Mouse (Mus musculus): ENCODE measurements around the gene Arnt2. TPM values are rescaled to one million over a fixed set of nuclear protein-coding genes. Genes with fewer than 3 reads are reported as not detected.
A peak's percentile ranks its signal among the peaks of the same experiment; 100 is the strongest.

Gene Arnt2
- 0.13 and 0.17 TPM in 2 replicates for total RNA-seq (2012; rRNA removed)
- total RNA-seq (2014; rRNA removed), result 0.03 and 0.04 TPM in 2 replicates
- 0.27 TPM in 2 replicates for polyA plus RNA-seq (2012; ENCODE audit: insufficient read length, low read depth)

DNA sequence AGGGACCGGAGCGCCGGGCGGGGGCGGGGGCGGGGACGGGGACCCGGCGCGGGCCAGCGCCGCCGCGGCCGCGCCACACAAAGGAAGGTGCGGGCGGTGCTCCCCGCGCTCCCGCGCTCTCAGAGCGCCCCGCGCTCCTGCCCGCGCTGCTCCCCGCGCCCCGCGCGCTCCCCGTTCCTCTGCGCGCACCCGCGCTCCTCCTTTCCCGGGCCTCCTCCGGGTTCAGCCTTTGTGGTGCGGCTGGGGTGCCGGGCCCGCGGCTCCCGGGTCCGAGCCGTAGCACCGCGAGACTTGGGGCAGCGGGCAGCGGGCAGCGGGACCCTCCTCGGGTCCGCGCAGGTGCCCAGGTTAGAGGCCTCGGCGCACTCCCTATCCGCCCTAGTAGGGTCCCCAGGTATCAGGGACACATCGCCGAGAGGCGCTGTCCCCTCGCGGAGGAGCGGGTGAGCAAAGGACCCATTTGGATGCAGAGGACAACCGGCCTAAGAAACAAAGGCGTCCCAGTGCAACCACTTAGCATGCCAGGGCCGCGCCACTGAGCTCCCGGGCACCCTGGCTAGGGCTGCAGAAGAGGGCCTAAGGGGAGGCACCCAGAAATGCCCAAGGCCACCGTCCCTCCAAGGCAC, at the start of gene Arnt2:
Arnt2 (minus strand) TSS at position 281 of the 626 bp plus-strand sequence.
- no peaks in the 10 kb centered on the region for H3K79me2 ChIP-seq (replicated peaks; ENCODE audit: control insufficient read depth, extremely low read depth, insufficient read depth, poor library complexity, severe bottlenecking)
- H3K4me2 ChIP-seq (ENCODE audit: insufficient read depth, low read depth, poor library complexity, severe bottlenecking), result no peak within 1 kb of the TSS
- no peak within 1 kb of the TSS for H3K27ac ChIP-seq (ENCODE audit: insufficient read depth, low read depth)
- no peak for TF ChIP-seq GABPA (IDR thresholded peaks at IDR 0.05; ENCODE audit: insufficient replicate concordance, low read depth, low read length)
- TF ChIP-seq MXI1 (IDR thresholded peaks at IDR 0.05; ENCODE audit: low read depth, low read length), result no peak
- TF ChIP-seq IRF4 (IDR thresholded peaks at IDR 0.05; ENCODE audit: low read depth, low read length), result no peak
- TF ChIP-seq POLR2AphosphoS2 (IDR thresholded peaks at IDR 0.05; ENCODE audit: low read depth, low read length), result no peak
- no peak for TF ChIP-seq E2F4 (IDR thresholded peaks at IDR 0.05; ENCODE audit: insufficient replicate concordance, low read depth, low read length)
- H3K27me3 ChIP-seq (replicated peaks), result no peaks in the 10 kb centered on the region
- dilution Hi-C loops (cut with MboI; ENCODE audit: extremely low pct_ligation_motif_present, extremely low pct_unique_long_range_greater_than_20kb, low sequenced_read_pairs) (no loop called here), in situ Hi-C loops (cut with MboI; ENCODE audit: low pct_ligation_motif_present, low pct_unique_long_range_greater_than_20kb, low sequenced_read_pairs) (no loop called here)
- no peaks in the 10 kb centered on the region for H3K4me1 ChIP-seq (ENCODE audit: control insufficient read depth in 1 of 2, insufficient read depth in 2 of 2)
- no peak within 1 kb of the TSS for H3K4me3 ChIP-seq (replicated peaks in 1 of 3; ENCODE audit: low read depth in 2 of 3, low read length in 2 of 3, poor library complexity in 1 of 3)
- no peak for DNase-seq (ENCODE audit: extremely low read depth)
- no peak within 1 kb of the TSS for H3K9ac ChIP-seq (ENCODE audit: insufficient read depth, low read depth)
- H3K9me3 ChIP-seq (replicated peaks; ENCODE audit: low read length), result no peaks in the 10 kb centered on the region
- no peaks in the 10 kb centered on the region for H3K36me3 ChIP-seq (replicated peaks in 1 of 2; ENCODE audit: control insufficient read depth in 1 of 2, insufficient read depth in 1 of 2, low read length in 1 of 2)

GRCm38 (mm10) chr7:84451681-84452080, 41.7 kb upstream of the Arnt2 start:
- H3K9me3 ChIP-seq (replicated peaks; ENCODE audit: low read length), result no peaks in the 10 kb centered on the region
- H3K36me3 ChIP-seq (replicated peaks in 1 of 2; ENCODE audit: control insufficient read depth in 1 of 2, insufficient read depth in 1 of 2, low read length in 1 of 2), result no peaks in the 10 kb centered on the region
- DNase-seq (ENCODE audit: extremely low read depth), result no peak
- no peak overlapping the region for H3K9ac ChIP-seq (ENCODE audit: insufficient read depth, low read depth)
- no peak for TF ChIP-seq ETS1 (conservative IDR thresholded peaks at IDR 0.05; ENCODE audit: low read depth, low read length)
- no peak for TF ChIP-seq NELFE (IDR thresholded peaks at IDR 0.05; ENCODE audit: low read depth, low read length)
- no peak for TF ChIP-seq ELF1 (IDR thresholded peaks at IDR 0.05; ENCODE audit: low read depth, low read length)
- TF ChIP-seq JUND (conservative IDR thresholded peaks at IDR 0.05; ENCODE audit: low read depth, low read length), result no peak
- no peak for TF ChIP-seq ZC3H11A (IDR thresholded peaks at IDR 0.05; ENCODE audit: low read depth, low read length)
- in situ Hi-C loops (cut with MboI; ENCODE audit: low pct_ligation_motif_present, low pct_unique_long_range_greater_than_20kb, low sequenced_read_pairs), result no loop called here
- H3K27me3 ChIP-seq (replicated peaks), result no peaks in the 10 kb centered on the region
- no peak overlapping the region for H3K4me2 ChIP-seq (ENCODE audit: insufficient read depth, low read depth, poor library complexity, severe bottlenecking)
- dilution Hi-C loops (cut with MboI; ENCODE audit: extremely low pct_ligation_motif_present, extremely low pct_unique_long_range_greater_than_20kb, low sequenced_read_pairs), result no loop called here
- H3K27ac ChIP-seq (ENCODE audit: insufficient read depth, low read depth), result no peak overlapping the region
- no peaks in the 10 kb centered on the region for H3K79me2 ChIP-seq (replicated peaks; ENCODE audit: control insufficient read depth, extremely low read depth, insufficient read depth, poor library complexity, severe bottlenecking)
- no peak overlapping the region for H3K4me3 ChIP-seq (replicated peaks in 1 of 3; ENCODE audit: low read depth in 2 of 3, low read length in 2 of 3, poor library complexity in 1 of 3)
- H3K4me1 ChIP-seq (ENCODE audit: control insufficient read depth in 1 of 2, insufficient read depth in 2 of 2), result peaks cover 0 to 12% of the 10 kb centered on the region in 2 experiments; a peak in 2 of 4 replicates

DNA sequence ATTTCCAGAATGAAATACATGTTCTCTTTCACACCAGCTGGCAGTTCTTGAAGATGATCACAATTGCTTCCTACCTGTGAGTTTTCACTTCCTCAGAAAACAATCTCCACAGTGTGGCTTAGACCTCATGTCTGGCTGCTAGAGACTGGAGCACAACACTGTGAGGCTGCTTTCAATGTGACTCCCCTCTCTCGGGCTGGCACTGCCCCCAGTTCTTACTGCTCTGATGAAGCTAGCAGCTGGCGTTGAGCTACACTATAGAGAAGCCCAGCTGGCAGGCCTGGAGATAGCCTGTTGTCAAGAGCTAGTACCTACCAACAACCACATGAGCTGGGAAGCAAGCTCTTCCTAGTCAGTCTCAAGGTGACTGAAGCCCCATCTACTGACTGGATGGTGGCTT, 39.1 kb upstream of the Arnt2 start:
- Histone ChIP-seq H3K27me3 (replicated peaks) (no peaks in the 10 kb centered on the region), H3K9ac (ENCODE audit: insufficient read depth, low read depth) (no peak overlapping the region), H3K27ac (ENCODE audit: insufficient read depth, low read depth) (no peak overlapping the region), H3K4me2 (ENCODE audit: insufficient read depth, low read depth, poor library complexity, severe bottlenecking) (no peak overlapping the region), H3K4me3 (replicated peaks in 1 of 3; ENCODE audit: low read depth in 2 of 3, low read length in 2 of 3, poor library complexity in 1 of 3) (no peak overlapping the region), H3K9me3 (replicated peaks; ENCODE audit: low read length) (no peaks in the 10 kb centered on the region), H3K36me3 (replicated peaks in 1 of 2; ENCODE audit: control insufficient read depth in 1 of 2, insufficient read depth in 1 of 2, low read length in 1 of 2) (no peaks in the 10 kb centered on the region), H3K4me1 (ENCODE audit: control insufficient read depth in 1 of 2, insufficient read depth in 2 of 2) (peaks cover 0 to 12% of the 10 kb centered on the region in 2 experiments; a peak in 2 of 4 replicates), H3K79me2 (replicated peaks; ENCODE audit: control insufficient read depth, extremely low read depth, insufficient read depth, poor library complexity, severe bottlenecking) (no peaks in the 10 kb centered on the region)
- 0 out of 2 replicates have a peak, but pooled peaks have one; percentile 28 for TF ChIP-seq MYC (IDR thresholded peaks at IDR 0.05; ENCODE audit: low read depth, low read length)
- no peak for TF ChIP-seq POLR2AphosphoS2 (IDR thresholded peaks at IDR 0.05; ENCODE audit: low read depth, low read length)
- peak; percentile 21; the same call in 1 of the 2 replicates for TF ChIP-seq BHLHE40 (IDR thresholded peaks at IDR 0.05; ENCODE audit: low read depth, low read length)
- TF ChIP-seq TBP (conservative IDR thresholded peaks at IDR 0.05; ENCODE audit: low read depth, low read length), result peak; percentile 83
- TF ChIP-seq MXI1 (IDR thresholded peaks at IDR 0.05; ENCODE audit: low read depth, low read length), result no peak; the same call in 1 of the 2 replicates
- TF ChIP-seq EP300 (IDR thresholded peaks at IDR 0.05; ENCODE audit: low read length), result peak; percentile 65; the same call in 1 of the 2 replicates
- peak; percentile 31; the same call in 1 of the 2 replicates for TF ChIP-seq IRF4 (IDR thresholded peaks at IDR 0.05; ENCODE audit: low read depth, low read length)
- peak; percentile 29; the same call in 1 of the 2 replicates for TF ChIP-seq MAX (IDR thresholded peaks at IDR 0.05; ENCODE audit: low read length)
- 0 out of 2 replicates have a peak, but pooled peaks have one; percentile 29 for TF ChIP-seq RCOR1 (conservative IDR thresholded peaks at IDR 0.05; ENCODE audit: low read depth, low read length)
- TF ChIP-seq UBTF (IDR thresholded peaks at IDR 0.05; ENCODE audit: low read depth, low read length), result no peak
- dilution Hi-C loops (cut with MboI; ENCODE audit: extremely low pct_ligation_motif_present, extremely low pct_unique_long_range_greater_than_20kb, low sequenced_read_pairs), result no loop called here
- peak; percentile 55 for DNase-seq (ENCODE audit: extremely low read depth)
- in situ Hi-C loops (cut with MboI; ENCODE audit: low pct_ligation_motif_present, low pct_unique_long_range_greater_than_20kb, low sequenced_read_pairs), result loop anchor here (25.0 kb wide), 1 partner anchor 338 kb away; no protein-coding TSS in a partner anchor
